Mouse (Mus musculus): ENCODE data around the gene Adam19. TPM values are rescaled to one million over a fixed set of nuclear protein-coding genes. Genes with fewer than 3 reads are reported as not detected.
"Not testable (repeated sequence)": the region's sequence is repeated elsewhere in the genome, so short reads cannot be mapped to it uniquely, and the experiment has no call there.

The Adam19 gene
- polyA plus RNA-seq, 1 experiment from 2014 or later: 4.0 TPM

GRCm38 (mm10) chr11:46169908-46170307 lies 114.1 kb downstream of the Adam19 start:
- Histone ChIP-seq H3K36me3 (ENCODE audit: control insufficient read depth, insufficient read depth) (no peaks in the 10 kb centered on the region), H3K4me1 (replicated peaks; ENCODE audit: control insufficient read depth, insufficient read depth, low read length) (no peaks in the 10 kb centered on the region), H3K9me3 (ENCODE audit: control insufficient read depth) (no peaks in the 10 kb centered on the region), H3K27ac (ENCODE audit: low read depth, low read length) (no peak overlapping the region), H3K4me3 (ENCODE audit: low read depth, low read length) (no peak overlapping the region), H3K27me3 (replicated peaks; ENCODE audit: control insufficient read depth, insufficient read depth, low read length) (no peaks in the 10 kb centered on the region), H3K9ac (ENCODE audit: low read depth, low read length) (no peak overlapping the region), H3K4me2 (replicated peaks; ENCODE audit: low read depth) (no peak overlapping the region)
- peak; percentile 35; the same call in 1 of the 2 replicates for TF ChIP-seq CTCF (IDR thresholded peaks at IDR 0.05; ENCODE audit: low read depth)
- no peak for ATAC-seq
- WGBS: 56% methylated on average over 3 of the region's 3 CpGs

GRCm38 (mm10) chr11:46172128-46172527 lies 116.3 kb downstream of the Adam19 start:
- Histone ChIP-seq H3K9ac (ENCODE audit: low read depth, low read length) (no peak overlapping the region), H3K36me3 (ENCODE audit: control insufficient read depth, insufficient read depth) (no peaks in the 10 kb centered on the region), H3K4me3 (ENCODE audit: low read depth, low read length) (no peak overlapping the region), H3K27ac (ENCODE audit: low read depth, low read length) (no peak overlapping the region), H3K27me3 (replicated peaks; ENCODE audit: control insufficient read depth, insufficient read depth, low read length) (no peaks in the 10 kb centered on the region), H3K4me2 (replicated peaks; ENCODE audit: low read depth) (no peak overlapping the region), H3K4me1 (replicated peaks; ENCODE audit: control insufficient read depth, insufficient read depth, low read length) (no peaks in the 10 kb centered on the region), H3K9me3 (ENCODE audit: control insufficient read depth) (no peaks in the 10 kb centered on the region)
- ATAC-seq: no peak
- no peak for TF ChIP-seq CTCF (IDR thresholded peaks at IDR 0.05; ENCODE audit: low read depth)
- WGBS: 92% methylated on average over 9 of the region's 9 CpGs

- 85% methylated on average over 6 of the region's 6 CpGs for WGBS
- no peak for ATAC-seq
- no peaks in the 10 kb centered on the region for H3K27me3 ChIP-seq (replicated peaks; ENCODE audit: control insufficient read depth, insufficient read depth, low read length)
- no peak overlapping the region for H3K4me2 ChIP-seq (replicated peaks; ENCODE audit: low read depth)
- H3K9ac ChIP-seq (ENCODE audit: low read depth, low read length): no peak overlapping the region
- H3K4me3 ChIP-seq (ENCODE audit: low read depth, low read length): no peak overlapping the region
- TF ChIP-seq CTCF (IDR thresholded peaks at IDR 0.05; ENCODE audit: low read depth): no peak
- H3K9me3 ChIP-seq (ENCODE audit: control insufficient read depth): no peaks in the 10 kb centered on the region
- no peaks in the 10 kb centered on the region for H3K4me1 ChIP-seq (replicated peaks; ENCODE audit: control insufficient read depth, insufficient read depth, low read length)
- no peak overlapping the region for H3K27ac ChIP-seq (ENCODE audit: low read depth, low read length)
- H3K36me3 ChIP-seq (ENCODE audit: control insufficient read depth, insufficient read depth): no peaks in the 10 kb centered on the region
Observed at GRCm38 (mm10) chr11:46176155-46176554, 120.4 kb downstream of the Adam19 start.

GRCm38 (mm10) chr11:46177246-46178043 lies 121.7 kb downstream of the Adam19 start:
- 74% methylated on average over 10 of the region's 10 CpGs for WGBS

GRCm38 (mm10) chr11:46182031-46182430 lies 126.2 kb downstream of the Adam19 start:
- ATAC-seq: not testable (repeated sequence)

More at GRCm38 (mm10) chr11:46177246-46178043, 121.7 kb downstream of the Adam19 start:
- Histone ChIP-seq H3K27me3 (replicated peaks; ENCODE audit: control insufficient read depth, insufficient read depth, low read length) (no peaks in the 10 kb centered on the region), H3K4me2 (replicated peaks; ENCODE audit: low read depth) (no peak overlapping the region), H3K4me1 (replicated peaks; ENCODE audit: control insufficient read depth, insufficient read depth, low read length) (no peaks in the 10 kb centered on the region), H3K27ac (ENCODE audit: low read depth, low read length) (no peak overlapping the region), H3K9me3 (ENCODE audit: control insufficient read depth) (no peaks in the 10 kb centered on the region), H3K9ac (ENCODE audit: low read depth, low read length) (no peak overlapping the region), H3K36me3 (ENCODE audit: control insufficient read depth, insufficient read depth) (no peaks in the 10 kb centered on the region), H3K4me3 (ENCODE audit: low read depth, low read length) (no peak overlapping the region)
- ATAC-seq: no peak
- TF ChIP-seq CTCF (IDR thresholded peaks at IDR 0.05; ENCODE audit: low read depth): no peak

GRCm38 (mm10) chr11:46184946-46185345 lies 129.2 kb downstream of the Adam19 start:
- ATAC-seq: no peak
- Histone ChIP-seq H3K4me2 (replicated peaks; ENCODE audit: low read depth) (no peak overlapping the region), H3K9me3 (ENCODE audit: control insufficient read depth) (no peaks in the 10 kb centered on the region), H3K4me1 (replicated peaks; ENCODE audit: control insufficient read depth, insufficient read depth, low read length) (no peaks in the 10 kb centered on the region), H3K27me3 (replicated peaks; ENCODE audit: control insufficient read depth, insufficient read depth, low read length) (no peaks in the 10 kb centered on the region), H3K9ac (ENCODE audit: low read depth, low read length) (no peak overlapping the region), H3K27ac (ENCODE audit: low read depth, low read length) (no peak overlapping the region), H3K36me3 (ENCODE audit: control insufficient read depth, insufficient read depth) (no peaks in the 10 kb centered on the region), H3K4me3 (ENCODE audit: low read depth, low read length) (no peak overlapping the region)
- WGBS: 91% methylated on average over 3 of the region's 3 CpGs
- no peak for TF ChIP-seq CTCF (IDR thresholded peaks at IDR 0.05; ENCODE audit: low read depth)

More at GRCm38 (mm10) chr11:46182031-46182430, 126.2 kb downstream of the Adam19 start:
- not testable (repeated sequence) for H3K27me3 ChIP-seq (replicated peaks; ENCODE audit: control insufficient read depth, insufficient read depth, low read length); H3K9me3 ChIP-seq (ENCODE audit: control insufficient read depth); H3K4me1 ChIP-seq (replicated peaks; ENCODE audit: control insufficient read depth, insufficient read depth, low read length); H3K36me3 ChIP-seq (ENCODE audit: control insufficient read depth, insufficient read depth); H3K9ac ChIP-seq (ENCODE audit: low read depth, low read length); H3K4me2 ChIP-seq (replicated peaks; ENCODE audit: low read depth); H3K4me3 ChIP-seq (ENCODE audit: low read depth, low read length); H3K27ac ChIP-seq (ENCODE audit: low read depth, low read length)
- WGBS: 97% methylated on average over 1 of the region's 1 CpGs
